Mouse (Mus musculus) forebrain, embryonic 12.5 days (tissue): ENCODE data around the gene Hras. TPM values are rescaled to one million over a fixed set of nuclear protein-coding genes. Genes with fewer than 3 reads are reported as not detected.

Experiments used
- ATAC-seq: fragments of 200-750 bp; cut with Nextera tagmentation; 2 replicates; pipeline ENCODE4 v1.8.0; 2017; ENCODE audit warnings: moderate TSS enrichment; ENCODE audit not compliant: low FRiP score
- H3K27ac ChIP-seq: fragments of 300-500 bp; sonication (generic); 2 replicates; pipeline ENCODE4 v1.5.1; 2016; ENCODE audit warnings: mild to moderate bottlenecking
- H3K27me3 ChIP-seq: fragments of 300-500 bp; sonication (generic); 2 replicates; pipeline ENCODE4 v1.6.1; 2016; ENCODE audit warnings: mild to moderate bottlenecking
- H3K36me3 ChIP-seq: fragments of 300-500 bp; sonication (generic); replicated peaks from 2 replicates; pipeline ENCODE4 v1.6.1; 2016; ENCODE audit warnings: mild to moderate bottlenecking
- H3K4me1 ChIP-seq: fragments of 300-500 bp; sonication (generic); 2 replicates; pipeline ENCODE4 v1.6.1; 2016
- H3K4me2 ChIP-seq: fragments of 300-500 bp; sonication (generic); 2 replicates; pipeline ENCODE4 v1.6.1; 2016; ENCODE audit warnings: mild to moderate bottlenecking, moderate library complexity
- H3K4me3 ChIP-seq: fragments of 300-500 bp; sonication (generic); replicated peaks from 2 replicates; pipeline ENCODE4 v1.5.1; 2016; ENCODE audit warnings: mild to moderate bottlenecking
- H3K9ac ChIP-seq: fragments of 300-500 bp; sonication (generic); 2 replicates; pipeline ENCODE4 v1.6.1; 2016; ENCODE audit warnings: mild to moderate bottlenecking
- H3K9me3 ChIP-seq: fragments of 300-500 bp; sonication (generic); 2 replicates; pipeline ENCODE4 v1.6.1; 2016
- WGBS: fragments of 180-500 bp; shearing (Covaris S2); methylation state at CpG from one replicate; pipeline ENCODE4 v1.1.7; 2016; 5-methylcytosine and 5-hydroxymethylcytosine counted together
- polyA plus RNA-seq: library from polyadenylated mRNA; unstranded; fragments of >200 nt; fragmentation: Nextera tagmentation; extraction: Ambion mirVana; gene quantifications from 2 replicates; pipeline ENCODE4 v1.2.1, GENCODE M21; 2016

Hras gene
- polyA plus RNA-seq, 1 experiment from 2014 or later: 89.4 TPM

DNA sequence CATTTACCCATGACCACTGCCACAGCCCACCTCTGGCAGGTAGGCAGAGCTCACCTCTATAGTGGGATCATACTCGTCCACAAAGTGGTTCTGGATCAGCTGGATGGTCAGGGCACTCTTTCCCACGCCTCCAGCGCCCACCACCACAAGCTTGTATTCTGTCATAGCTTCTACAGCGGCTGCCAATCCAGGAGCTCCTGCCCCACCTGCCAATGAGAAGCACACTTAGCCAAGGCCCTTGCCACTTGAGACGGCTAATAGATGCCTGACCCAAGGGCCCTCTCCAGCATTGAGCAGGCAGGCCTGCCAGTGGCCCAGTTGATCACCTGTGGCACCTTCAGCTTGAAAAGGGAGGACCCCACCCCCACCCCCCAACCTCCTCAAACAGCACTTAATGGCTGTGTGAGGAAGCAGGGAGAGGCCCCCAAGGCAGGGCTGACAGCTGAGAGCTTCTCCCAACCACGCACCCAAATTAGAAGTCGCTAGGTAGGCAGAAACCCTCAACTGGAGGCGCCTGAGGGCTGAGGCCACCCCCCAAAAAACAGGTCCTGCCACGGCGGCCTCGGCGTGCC, 943 bp downstream of the Hras start:
- Histone ChIP-seq H3K9me3 (no peaks in the 10 kb centered on the region), H3K4me1 (peaks cover 29% of the 10 kb centered on the region), H3K27ac (no peak overlapping the region), H3K9ac (peak overlapping the region; percentile 94), H3K27me3 (no peaks in the 10 kb centered on the region), H3K4me2 (peak overlapping the region; percentile 91), H3K36me3 (peaks cover 38% of the 10 kb centered on the region), H3K4me3 (peak overlapping the region; percentile 96)
- WGBS: 25% methylated on average over 12 of the region's 12 CpGs
- ATAC-seq: no peak

DNA sequence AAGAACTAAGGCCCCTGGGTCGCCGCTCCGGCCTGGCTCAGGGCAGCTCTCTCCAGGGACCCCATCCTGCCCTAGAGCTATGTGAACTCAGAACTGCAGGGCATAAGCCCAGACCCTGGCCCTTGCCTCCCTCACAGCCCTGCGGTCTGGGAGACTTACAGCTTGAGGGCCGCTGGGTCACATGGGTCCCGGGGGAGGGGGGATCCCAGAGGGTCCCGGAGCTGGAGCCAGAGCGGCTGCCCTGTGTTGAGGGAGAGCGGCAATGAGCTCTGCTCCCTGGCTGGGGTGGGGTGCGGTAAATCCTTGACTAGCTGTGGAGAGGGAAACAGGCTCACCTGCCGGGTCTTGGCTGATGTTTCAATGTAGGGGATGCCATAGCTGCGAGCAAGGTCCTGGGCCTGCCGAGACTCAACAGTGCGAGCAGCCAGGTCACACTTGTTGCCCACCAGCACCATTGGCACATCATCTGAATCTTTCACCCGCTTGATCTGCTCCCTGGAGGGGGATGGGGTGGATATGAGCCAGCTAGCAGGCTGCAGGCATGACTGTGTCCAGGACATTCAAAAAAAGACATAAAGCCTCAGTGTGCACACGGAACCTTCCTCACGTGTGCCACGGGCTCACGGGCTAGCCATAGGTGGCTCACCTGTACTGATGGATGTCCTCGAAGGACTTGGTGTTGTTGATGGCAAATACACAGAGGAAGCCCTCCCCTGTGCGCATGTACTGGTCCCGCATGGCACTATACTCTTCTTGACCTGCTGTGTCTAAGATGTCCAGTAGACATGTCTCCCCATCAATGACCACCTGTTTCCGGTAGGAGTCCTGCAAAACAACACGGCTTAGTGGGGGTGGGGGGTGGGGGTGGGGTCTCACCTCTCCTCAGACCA, 1.8 kb downstream of the Hras start:
- Histone ChIP-seq H3K36me3 (peaks cover 38% of the 10 kb centered on the region), H3K27ac (no peak overlapping the region), H3K4me3 (peak overlapping the region; percentile 96), H3K27me3 (no peaks in the 10 kb centered on the region), H3K4me2 (peak overlapping the region; percentile 91), H3K4me1 (peaks cover 29% of the 10 kb centered on the region), H3K9me3 (no peaks in the 10 kb centered on the region), H3K9ac (0 out of 2 replicates have a peak overlapping the region, but pooled peaks have one; percentile 4)
- no peak for ATAC-seq
- WGBS: 91% methylated on average over 24 of the region's 24 CpGs

DNA sequence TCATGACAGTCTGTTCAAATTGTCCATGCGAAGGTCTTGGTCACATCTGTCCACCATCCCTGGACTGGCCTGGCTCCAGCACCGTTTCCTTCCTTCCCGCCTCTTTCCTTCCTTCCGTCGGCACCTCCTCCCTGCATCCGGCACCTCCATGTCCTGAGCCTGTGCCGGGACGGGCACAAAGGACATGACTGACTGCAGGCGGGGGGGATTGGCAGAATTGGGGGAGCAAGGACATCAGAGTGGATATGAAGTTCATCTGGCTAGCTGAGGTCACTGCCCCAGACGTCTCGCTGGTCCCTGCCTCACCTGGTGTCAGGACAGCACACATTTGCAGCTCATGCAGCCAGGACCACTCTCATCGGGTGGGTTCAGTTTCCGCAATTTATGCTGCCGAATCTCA, 2.8 kb downstream of the Hras start:
- no peaks in the 10 kb centered on the region for H3K9me3 ChIP-seq
- peaks cover 38% of the 10 kb centered on the region for H3K36me3 ChIP-seq
- no peak overlapping the region for H3K9ac ChIP-seq
- H3K4me1 ChIP-seq: peaks cover 29% of the 10 kb centered on the region
- H3K27me3 ChIP-seq: no peaks in the 10 kb centered on the region
- H3K4me3 ChIP-seq: no peak overlapping the region
- no peak overlapping the region for H3K4me2 ChIP-seq
- 94% methylated on average over 14 of the region's 14 CpGs for WGBS
- no peak for ATAC-seq
- H3K27ac ChIP-seq: no peak overlapping the region

- Histone ChIP-seq H3K4me3 (no peak overlapping the region), H3K9ac (no peak overlapping the region), H3K27me3 (no peaks in the 10 kb centered on the region), H3K36me3 (peaks cover 38% of the 10 kb centered on the region), H3K9me3 (no peaks in the 10 kb centered on the region), H3K4me2 (no peak overlapping the region), H3K27ac (no peak overlapping the region), H3K4me1 (peaks cover 23% of the 10 kb centered on the region)
- ATAC-seq: no peak
- 96% methylated on average over 3 of the region's 3 CpGs for WGBS
Observed at GRCm38 (mm10) chr7:141190220-141190619, 3.6 kb downstream of the Hras start.

DNA sequence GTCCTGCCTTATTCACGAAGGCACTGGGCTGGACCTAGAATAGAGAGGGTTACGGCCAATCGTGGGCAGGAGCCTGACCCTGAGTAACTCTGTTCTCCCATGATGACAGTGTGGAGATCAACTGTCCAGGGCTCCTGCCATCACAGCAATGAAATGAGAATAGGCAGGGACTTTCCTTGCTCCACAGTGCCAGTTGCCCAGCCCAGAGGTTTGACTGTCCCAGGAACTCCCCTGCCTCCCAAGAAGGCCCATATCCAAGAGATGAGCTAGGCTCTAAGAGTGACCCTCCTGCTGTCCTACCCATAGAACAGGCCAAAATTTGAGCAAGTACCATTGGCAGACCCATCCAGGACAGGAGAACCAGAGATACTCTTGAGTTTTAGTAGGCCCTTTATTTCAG, 5.1 kb downstream of the Hras start:
- Histone ChIP-seq H3K4me1 (peaks cover 19% of the 10 kb centered on the region), H3K9me3 (no peaks in the 10 kb centered on the region), H3K27me3 (no peaks in the 10 kb centered on the region), H3K4me3 (no peak overlapping the region), H3K9ac (no peak overlapping the region), H3K36me3 (peaks cover 38% of the 10 kb centered on the region), H3K4me2 (no peak overlapping the region), H3K27ac (no peak overlapping the region)
- no peak for ATAC-seq
- WGBS: 90% methylated on average over 3 of the region's 3 CpGs

GRCm38 (mm10) chr7:141188194-141188593, 5.6 kb downstream of the Hras start:
- peaks cover 17% of the 10 kb centered on the region for H3K4me1 ChIP-seq
- WGBS: 89% methylated on average over 3 of the region's 3 CpGs
- no peak for ATAC-seq

DNA sequence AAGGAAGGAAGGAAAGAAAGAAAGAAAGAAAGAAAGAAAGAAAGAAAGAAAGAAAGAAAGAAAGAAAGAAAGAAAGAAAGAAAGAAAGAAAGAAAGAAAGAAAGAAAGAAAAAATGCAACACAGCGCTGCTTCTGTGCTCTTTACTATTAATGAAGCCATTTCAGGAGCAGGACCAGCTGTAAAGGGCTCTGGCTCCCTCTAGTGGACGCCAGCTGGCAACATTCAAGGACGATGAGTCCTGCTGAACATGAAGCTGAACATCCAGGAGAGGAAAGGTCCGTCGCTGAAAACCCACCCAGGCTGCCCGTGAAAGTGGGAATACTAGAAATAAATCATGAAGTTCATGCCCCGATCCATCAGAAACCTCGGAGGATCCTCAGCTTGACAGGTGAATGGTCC, 17.6 kb downstream of the Hras start:
- H3K4me1 ChIP-seq: peaks cover 7% of the 10 kb centered on the region; the same call in 1 of the 2 replicates
- no peak overlapping the region for H3K9ac ChIP-seq

More at GRCm38 (mm10) chr7:141188194-141188593, 5.6 kb downstream of the Hras start:
- Histone ChIP-seq H3K4me3 (no peak overlapping the region), H3K27ac (no peak overlapping the region), H3K9ac (no peak overlapping the region), H3K36me3 (peaks cover 38% of the 10 kb centered on the region), H3K27me3 (no peaks in the 10 kb centered on the region), H3K9me3 (no peaks in the 10 kb centered on the region), H3K4me2 (no peak overlapping the region)

DNA sequence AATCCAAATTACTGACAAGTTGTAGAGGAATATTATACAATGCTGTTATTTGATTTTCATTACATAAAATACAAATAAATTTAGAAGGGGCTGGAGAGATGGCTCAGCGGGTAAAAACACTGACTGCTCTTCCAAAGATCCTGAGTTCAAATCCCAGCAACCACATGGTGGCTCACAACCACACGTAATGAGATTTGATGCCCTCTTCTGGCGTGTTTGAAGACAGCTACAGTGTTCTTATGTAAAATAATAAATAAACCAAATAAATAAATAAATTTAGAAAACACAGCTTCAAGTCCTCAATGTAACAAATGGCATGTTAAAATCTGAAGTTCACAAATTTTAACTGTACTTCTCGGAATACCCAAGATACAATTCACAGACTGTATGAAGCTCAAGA, 18.7 kb downstream of the Hras start:
- Histone ChIP-seq H3K4me1 (peaks cover 7% of the 10 kb centered on the region; the same call in 1 of the 2 replicates), H3K27me3 (peaks cover 4% of the 10 kb centered on the region; the same call in 1 of the 2 replicates), H3K9ac (no peak overlapping the region), H3K27ac (no peak overlapping the region), H3K36me3 (no peaks in the 10 kb centered on the region), H3K4me3 (no peak overlapping the region), H3K9me3 (no peaks in the 10 kb centered on the region), H3K4me2 (no peak overlapping the region)
- 87% methylated on average over 4 of the region's 4 CpGs for WGBS
- no peak for ATAC-seq

More for the DNA sequence above, 17.6 kb downstream of the Hras start:
- no peak overlapping the region for H3K27ac ChIP-seq
- no peaks in the 10 kb centered on the region for H3K9me3 ChIP-seq
- H3K27me3 ChIP-seq: peaks cover 4% of the 10 kb centered on the region; the same call in 1 of the 2 replicates
- H3K4me3 ChIP-seq: no peak overlapping the region
- no peak for ATAC-seq
- H3K36me3 ChIP-seq: no peaks in the 10 kb centered on the region
- WGBS: 3% methylated on average over 8 of the region's 8 CpGs
- no peak overlapping the region for H3K4me2 ChIP-seq

DNA sequence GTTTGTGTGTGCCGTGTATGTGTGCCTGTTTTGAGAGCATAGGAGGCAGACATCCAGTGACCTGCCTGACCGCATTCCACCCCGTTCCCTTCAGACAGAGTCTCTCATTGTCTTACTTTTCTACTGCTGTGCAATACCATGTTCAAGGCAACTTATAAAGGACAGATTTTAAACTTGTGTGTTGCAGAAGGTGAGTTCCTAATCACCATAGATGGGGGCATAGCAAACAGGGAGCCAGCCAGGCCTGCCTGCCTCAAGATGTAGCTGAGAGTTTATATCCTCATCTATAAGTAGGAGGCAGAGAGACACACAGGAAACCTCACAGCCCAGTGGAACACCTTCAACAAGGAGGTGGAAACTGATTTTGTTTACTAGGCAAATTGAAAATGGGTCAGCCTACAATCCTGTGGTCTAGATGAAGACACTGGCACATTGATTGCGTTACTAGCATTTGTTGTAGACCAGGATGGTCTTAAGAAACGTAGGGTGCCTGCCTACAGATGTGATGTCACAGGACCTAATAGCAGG, 20.4 kb downstream of the Hras start:
- Histone ChIP-seq H3K27me3 (0 out of 2 replicates have a peak, but pooled peaks cover 3% of the 10 kb centered on the region), H3K36me3 (no peaks in the 10 kb centered on the region), H3K4me3 (peak overlapping the region; percentile 54), H3K27ac (no peak overlapping the region), H3K4me2 (peak overlapping the region; percentile 62), H3K4me1 (peaks cover 14% of the 10 kb centered on the region), H3K9me3 (no peaks in the 10 kb centered on the region), H3K9ac (no peak overlapping the region; the same call in 1 of the 2 replicates)
- ATAC-seq: no peak
- WGBS: 93% methylated on average over 5 of the region's 5 CpGs

GRCm38 (mm10) chr7:141172116-141173006, 21.4 kb downstream of the Hras start, which contains the start of gene Rnh1:
Gene Rnh1 (minus strand): TSS chr7:141172857.
- Histone ChIP-seq H3K9me3 (no peaks in the 10 kb centered on the region), H3K9ac (peak within 1 kb of the TSS; percentile 69), H3K36me3 (no peaks in the 10 kb centered on the region), H3K4me3 (peak within 1 kb of the TSS; percentile 54), H3K4me1 (peaks cover 22% of the 10 kb centered on the region), H3K4me2 (peak within 1 kb of the TSS; percentile 62), H3K27ac (peak within 1 kb of the TSS; percentile 93), H3K27me3 (0 out of 2 replicates have a peak, but pooled peaks cover 7% of the 10 kb centered on the region)
- 3% methylated on average over 55 of the region's 55 CpGs for WGBS
- ATAC-seq: peak; percentile 98

DNA sequence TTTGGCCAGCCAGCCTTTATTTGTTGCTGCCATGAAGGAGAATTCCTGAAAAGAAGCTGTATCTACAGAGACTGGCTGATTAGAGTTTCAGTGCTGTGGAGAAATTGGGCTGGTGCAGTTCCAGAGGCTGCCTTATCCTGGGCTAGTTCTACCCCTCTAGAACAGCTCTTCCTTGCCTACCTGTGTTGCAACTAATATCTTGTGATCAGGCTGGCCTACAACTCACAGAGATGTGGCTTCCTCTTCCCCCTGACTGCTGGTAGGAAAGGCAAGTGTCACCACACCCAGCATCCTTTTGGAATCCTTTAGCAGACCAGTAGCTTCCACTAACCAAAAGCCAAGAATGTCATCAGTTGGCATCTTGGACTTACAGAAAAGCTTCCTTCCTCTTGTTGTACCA, 23.9 kb downstream of the Hras start:
- Histone ChIP-seq H3K4me2 (no peak overlapping the region), H3K36me3 (0 out of 2 replicates have a peak, but pooled peaks cover 6% of the 10 kb centered on the region), H3K27ac (no peak overlapping the region), H3K9ac (no peak overlapping the region), H3K27me3 (0 out of 2 replicates have a peak, but pooled peaks cover 7% of the 10 kb centered on the region), H3K4me3 (no peak overlapping the region), H3K4me1 (peaks cover 22% of the 10 kb centered on the region), H3K9me3 (no peaks in the 10 kb centered on the region)
- ATAC-seq: no peak
